Mouse (Mus musculus) spleen, postnatal 36 days (tissue): ENCODE measurements around the gene Amy2a4.
"Not testable (repeated sequence)": the region's sequence is repeated elsewhere in the genome, so short reads cannot be mapped to it uniquely, and the experiment has no call there.

Experiments used
- DNase-seq, 2 experiments: peaks; one replicate each; pipeline ENCODE4 v3.0.0; 2022; ENCODE audit warnings: low spot score in 2 of 2, mixed read lengths in 1 of 2

Gene Amy2a4

GRCm38 (mm10) chr3:113291349-113291748 lies at the start of gene Amy2a4:
Gene Amy2a4, minus strand, starts transcription at chr3:113291449.
- DNase-seq, result not testable (repeated sequence)

DNA sequence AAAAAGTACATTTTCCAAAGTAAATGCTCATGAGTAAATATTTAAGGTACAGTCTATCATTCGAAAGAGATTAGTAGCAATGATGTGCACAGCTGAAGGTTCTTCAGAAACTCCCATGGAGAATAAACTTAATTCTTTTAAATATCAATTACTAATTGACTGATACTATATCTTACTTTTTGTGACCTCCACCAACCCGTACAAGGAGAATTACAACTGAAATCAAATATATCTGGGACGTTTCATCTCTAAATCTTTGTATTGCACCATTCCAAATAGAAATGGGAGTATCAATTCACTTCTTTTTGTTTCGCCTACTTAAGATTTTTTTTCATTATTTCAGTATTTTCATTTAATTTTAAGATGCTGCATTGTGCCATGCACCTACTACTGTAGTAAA lies 32.7 kb upstream of the Amy2a4 start, which contains the start of gene Amy2a3:
TSS of gene Amy2a3 (minus strand) at position 101 of the 400 bp plus-strand sequence.
- DNase-seq, result not testable (repeated sequence)

DNA sequence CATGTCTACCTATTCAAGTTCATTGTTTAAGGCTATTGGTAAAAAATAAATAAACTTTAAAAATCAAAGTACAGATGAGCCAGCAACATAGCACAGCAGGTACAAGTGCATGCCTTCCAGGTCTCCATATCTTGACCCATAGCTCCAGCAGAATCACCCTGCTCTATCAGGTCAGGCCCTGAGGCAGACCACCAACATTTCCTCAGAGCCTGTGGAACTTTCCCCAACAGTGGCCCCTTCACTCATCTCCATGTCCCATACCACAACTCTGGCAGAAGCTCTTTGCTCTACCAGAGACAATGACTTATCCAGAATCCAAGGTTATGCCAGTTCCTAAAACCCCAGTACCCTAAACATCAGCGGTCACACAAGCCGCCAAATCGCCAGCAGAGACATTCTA lies 21.7 kb upstream of the Amy2a4 start:
- not testable (repeated sequence) for DNase-seq

- DNase-seq, result not testable (repeated sequence)
Observed at GRCm38 (mm10) chr3:113280285-113280684, 11.0 kb downstream of the Amy2a4 start.

GRCm38 (mm10) chr3:113279586-113279985 lies 11.7 kb downstream of the Amy2a4 start:
- DNase-seq, result not testable (repeated sequence)

DNA sequence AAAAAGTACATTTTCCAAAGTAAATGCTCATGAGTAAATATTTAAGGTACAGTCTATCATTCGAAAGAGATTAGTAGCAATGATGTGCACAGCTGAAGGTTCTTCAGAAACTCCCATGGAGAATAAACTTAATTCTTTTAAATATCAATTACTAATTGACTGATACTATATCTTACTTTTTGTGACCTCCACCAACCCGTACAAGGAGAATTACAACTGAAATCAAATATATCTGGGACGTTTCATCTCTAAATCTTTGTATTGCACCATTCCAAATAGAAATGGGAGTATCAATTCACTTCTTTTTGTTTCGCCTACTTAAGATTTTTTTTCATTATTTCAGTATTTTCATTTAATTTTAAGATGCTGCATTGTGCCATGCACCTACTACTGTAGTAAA lies 32.5 kb downstream of the Amy2a4 start, which contains the start of gene Amy2a5:
TSS of gene Amy2a5 (minus strand) at position 101 of the 400 bp plus-strand sequence.
- not testable (repeated sequence) for DNase-seq
